Mouse (Mus musculus) adrenal gland, adult 10 weeks (tissue): ENCODE data around the gene Arhgap21. TPM values are rescaled to one million over a fixed set of nuclear protein-coding genes. Genes with fewer than 3 reads are reported as not detected.

Experiments used
- polyA plus RNA-seq: library from polyadenylated mRNA; stranded (reverse); fragments of 350-450 nt; fragmentation: Illumina TruSeq; extraction: RNeasy Lipid Tissue Mini Kit (QIAGEN cat#74804); gene quantifications from one replicate; pipeline ENCODE4 v1.2.3, GENCODE M21; 2014; ENCODE audit warnings: low read depth, low replicate concordance

Arhgap21 gene
- 79.0 TPM for polyA plus RNA-seq

GRCm38 (mm10) chr2:20968441-20969200 lies at the start of gene Arhgap21:
TSS of gene Arhgap21 (minus strand) at chr2:20968881.

Other genes starting within 250 kb of the Arhgap21 start
- 2.9 TPM for gene Enkur, start 236.5 kb upstream of the Arhgap21 start, polyA plus RNA-seq
- 19.0 TPM for gene Thnsl1, start 236.8 kb upstream of the Arhgap21 start, polyA plus RNA-seq